Mouse (Mus musculus) megakaryocyte, embryonic 14.5 days (primary cell): ENCODE data around the gene Gripap1. TPM values are rescaled to one million over a fixed set of nuclear protein-coding genes. Genes with fewer than 3 reads are reported as not detected.
A peak's percentile ranks its signal among the peaks of the same experiment; 100 is the strongest.
"Not testable (repeated sequence)": the region's sequence is repeated elsewhere in the genome, so short reads cannot be mapped to it uniquely, and the experiment has no call there.

Experiments used
- H3K27me3 ChIP-seq: replicated peaks from 2 replicates; pipeline ENCODE3; 2012; ENCODE audit warnings: inconsistent platforms
- H3K36me3 ChIP-seq: replicated peaks from 2 replicates; pipeline ENCODE3; 2012; ENCODE audit warnings: low read length, inconsistent platforms, mixed read lengths
- H3K4me1 ChIP-seq: 2 replicates; pipeline ENCODE4 v1.6.1; 2012; ENCODE audit warnings: inconsistent platforms
- H3K4me3 ChIP-seq: replicated peaks from 2 replicates; pipeline ENCODE3; 2012; ENCODE audit warnings: moderate library complexity, mild to moderate bottlenecking, inconsistent platforms
- H3K9me3 ChIP-seq: 2 replicates; pipeline ENCODE4 v1.6.1; 2012; ENCODE audit warnings: inconsistent platforms
- FLI1 ChIP-seq: IDR thresholded peaks from 2 replicates; pipeline ENCODE4 v1.6.1; 2012; ENCODE audit warnings: low read length, inconsistent platforms, mixed read lengths
- GATA1 ChIP-seq: IDR thresholded peaks from 3 replicates; pipeline ENCODE4 v1.6.1; 2012; ENCODE audit warnings: mixed read lengths, low read length, inconsistent platforms, borderline replicate concordance
- polyA plus RNA-seq: library from polyadenylated mRNA; stranded (reverse); fragments of >175 nt; gene quantifications from 2 replicates; pipeline ENCODE4 v1.2.3, GENCODE M21; 2012; ENCODE audit warnings: low replicate concordance; ENCODE audit not compliant: insufficient read depth

Gripap1 gene
- polyA plus RNA-seq, 1 experiment: 16.3 TPM

DNA sequence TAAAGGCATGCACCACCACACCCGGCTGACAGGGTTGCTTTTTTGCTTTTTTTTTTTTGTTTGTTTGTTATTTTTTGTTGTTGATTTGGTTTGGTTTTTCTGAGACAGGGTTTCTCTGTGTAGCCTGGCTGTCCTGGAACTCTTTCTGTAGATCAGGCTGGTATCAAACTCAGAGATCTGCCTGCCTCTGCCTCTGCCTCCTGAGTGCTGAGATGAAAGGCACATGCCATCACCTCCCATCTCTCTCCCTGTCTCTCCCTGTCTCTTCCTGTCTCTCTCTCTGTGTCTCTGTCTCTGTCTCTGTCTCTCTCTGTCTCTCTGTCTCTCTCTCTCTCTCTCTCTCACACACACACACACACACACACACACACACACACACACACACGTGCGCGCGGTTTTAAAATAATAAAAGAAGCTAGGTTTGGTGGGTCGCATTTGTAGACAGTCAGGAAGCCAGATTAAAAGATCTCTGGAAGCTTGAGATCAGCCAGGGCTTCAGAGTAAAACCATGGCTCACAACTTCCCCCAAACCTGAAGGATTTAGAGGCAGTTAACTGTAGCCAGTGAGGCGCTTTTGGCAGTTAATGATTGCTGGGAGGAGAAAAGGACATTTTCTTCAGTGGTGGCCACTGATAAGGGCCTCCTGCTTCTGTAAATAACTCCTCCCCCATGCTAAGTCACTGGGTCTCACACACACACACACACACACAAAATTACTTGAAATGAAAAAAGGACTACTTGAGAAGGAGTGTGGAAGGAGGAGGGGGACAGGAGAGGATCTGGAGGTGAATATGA is 10.9 kb upstream of the Gripap1 start:
- H3K4me1 ChIP-seq: peaks cover 28% of the 10 kb centered on the region
- no peaks in the 10 kb centered on the region for H3K27me3 ChIP-seq
- H3K9me3 ChIP-seq: no peaks in the 10 kb centered on the region
- H3K4me3 ChIP-seq: peak overlapping the region; percentile 78
- TF ChIP-seq FLI1 (no peak), GATA1 (no peak; the same call in 2 of the 3 replicates)
- peaks cover 17% of the 10 kb centered on the region for H3K36me3 ChIP-seq

- TF ChIP-seq GATA1 (no peak), FLI1 (no peak)
- Histone ChIP-seq H3K4me1 (peaks cover 28% of the 10 kb centered on the region), H3K36me3 (peaks cover 11% of the 10 kb centered on the region), H3K4me3 (no peak overlapping the region), H3K27me3 (no peaks in the 10 kb centered on the region), H3K9me3 (no peaks in the 10 kb centered on the region)
Measured at GRCm38 (mm10) chrX:7779294-7779693, 10.3 kb upstream of the Gripap1 start.

DNA sequence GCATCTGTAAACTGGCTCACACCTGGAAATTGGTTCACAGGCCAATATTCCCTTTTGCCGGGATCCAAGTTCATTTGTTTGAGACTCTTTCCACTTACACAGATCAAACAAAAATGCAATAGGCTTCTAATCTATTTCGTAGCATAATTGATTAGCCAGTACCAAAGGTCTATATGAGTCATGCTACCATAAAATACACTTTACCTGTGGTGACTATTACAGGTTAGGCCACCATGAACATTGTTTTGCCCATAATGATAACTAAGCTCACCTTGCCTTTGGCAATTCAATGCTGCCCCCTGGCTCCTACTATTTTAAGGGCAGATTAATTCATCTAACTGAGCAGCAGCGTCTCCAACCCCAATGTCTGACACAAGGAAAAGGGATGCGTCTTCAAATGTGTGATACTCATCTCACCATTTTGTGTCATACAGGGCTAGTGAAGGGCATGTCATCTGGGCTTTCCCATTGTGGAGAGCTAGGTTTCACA is 6.9 kb upstream of the Gripap1 start:
- no peak overlapping the region for H3K4me3 ChIP-seq
- H3K9me3 ChIP-seq: no peaks in the 10 kb centered on the region
- TF ChIP-seq FLI1 (no peak), GATA1 (no peak)
- H3K4me1 ChIP-seq: peaks cover 16% of the 10 kb centered on the region
- H3K36me3 ChIP-seq: no peaks in the 10 kb centered on the region
- H3K27me3 ChIP-seq: no peaks in the 10 kb centered on the region

GRCm38 (mm10) chrX:7790309-7790708 is 744 bp downstream of the Gripap1 start:
- H3K9me3 ChIP-seq: no peaks in the 10 kb centered on the region
- peaks cover 36% of the 10 kb centered on the region for H3K36me3 ChIP-seq
- no peak for TF ChIP-seq FLI1
- TF ChIP-seq GATA1: no peak
- H3K4me3 ChIP-seq: peak overlapping the region; percentile 92
- no peaks in the 10 kb centered on the region for H3K27me3 ChIP-seq
- peaks cover 9% of the 10 kb centered on the region; the same call in 1 of the 2 replicates for H3K4me1 ChIP-seq

GRCm38 (mm10) chrX:7793361-7793760 is 3.8 kb downstream of the Gripap1 start:
- Histone ChIP-seq H3K36me3 (peaks cover 52% of the 10 kb centered on the region), H3K4me3 (no peak overlapping the region), H3K9me3 (no peaks in the 10 kb centered on the region)

GRCm38 (mm10) chrX:7795016-7795415 is 5.5 kb downstream of the Gripap1 start:
- no peaks in the 10 kb centered on the region for H3K27me3 ChIP-seq
- H3K4me1 ChIP-seq: peaks cover 9% of the 10 kb centered on the region; the same call in 1 of the 2 replicates
- H3K4me3 ChIP-seq: no peak overlapping the region
- no peaks in the 10 kb centered on the region for H3K9me3 ChIP-seq
- TF ChIP-seq FLI1 (no peak), GATA1 (no peak)
- peaks cover 68% of the 10 kb centered on the region for H3K36me3 ChIP-seq

More at GRCm38 (mm10) chrX:7793361-7793760, 3.8 kb downstream of the Gripap1 start:
- H3K27me3 ChIP-seq: no peaks in the 10 kb centered on the region
- no peak for TF ChIP-seq GATA1
- TF ChIP-seq FLI1: no peak
- peaks cover 9% of the 10 kb centered on the region; the same call in 1 of the 2 replicates for H3K4me1 ChIP-seq

DNA sequence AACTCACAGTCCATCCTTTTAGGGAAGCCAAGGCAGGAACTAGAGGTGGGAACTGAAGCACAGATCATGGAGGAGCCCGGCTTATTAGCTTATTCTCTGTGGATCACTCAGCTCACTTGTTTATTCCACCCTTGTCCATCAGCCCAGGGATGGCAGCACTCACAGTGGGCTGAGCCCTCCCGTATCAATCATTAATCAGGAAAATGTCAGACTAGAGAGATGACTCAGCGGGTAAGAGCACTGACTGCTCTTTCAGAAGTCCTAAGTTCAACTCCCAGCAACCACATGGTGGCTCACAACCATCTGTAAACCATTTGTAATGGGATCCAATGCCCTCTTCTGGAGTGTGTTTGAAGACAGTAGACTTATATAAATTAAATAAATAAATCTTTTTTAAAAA is 7.8 kb downstream of the Gripap1 start:
- no peak for TF ChIP-seq FLI1
- no peak for TF ChIP-seq GATA1
- Histone ChIP-seq H3K36me3 (peaks cover 82% of the 10 kb centered on the region), H3K4me3 (no peak overlapping the region), H3K4me1 (no peaks in the 10 kb centered on the region), H3K9me3 (no peaks in the 10 kb centered on the region), H3K27me3 (no peaks in the 10 kb centered on the region)

DNA sequence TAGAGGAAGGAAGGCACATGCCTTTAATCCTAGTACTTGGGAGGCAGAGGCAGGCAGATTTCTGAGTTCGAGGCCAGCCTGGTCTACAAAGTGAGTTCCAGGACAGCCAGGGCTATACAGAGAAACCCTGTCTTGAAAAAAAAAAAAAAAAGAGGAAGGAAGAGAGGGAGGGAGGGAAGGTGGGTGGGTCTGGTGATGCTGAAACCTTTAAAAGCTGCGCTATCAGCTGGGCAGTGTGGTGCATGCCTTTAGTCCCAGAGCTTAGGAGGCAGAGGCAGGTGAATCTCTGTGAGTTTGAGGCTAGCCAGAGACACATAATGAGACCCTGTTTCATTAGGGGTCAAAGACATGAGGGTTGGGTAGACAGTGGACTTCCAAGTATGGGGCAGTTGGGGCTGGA is 12.6 kb downstream of the Gripap1 start:
- H3K4me3 ChIP-seq, H3K4me1 ChIP-seq, H3K27me3 ChIP-seq, H3K9me3 ChIP-seq: not testable (repeated sequence)
- peaks cover 79% of the 10 kb centered on the region for H3K36me3 ChIP-seq

DNA sequence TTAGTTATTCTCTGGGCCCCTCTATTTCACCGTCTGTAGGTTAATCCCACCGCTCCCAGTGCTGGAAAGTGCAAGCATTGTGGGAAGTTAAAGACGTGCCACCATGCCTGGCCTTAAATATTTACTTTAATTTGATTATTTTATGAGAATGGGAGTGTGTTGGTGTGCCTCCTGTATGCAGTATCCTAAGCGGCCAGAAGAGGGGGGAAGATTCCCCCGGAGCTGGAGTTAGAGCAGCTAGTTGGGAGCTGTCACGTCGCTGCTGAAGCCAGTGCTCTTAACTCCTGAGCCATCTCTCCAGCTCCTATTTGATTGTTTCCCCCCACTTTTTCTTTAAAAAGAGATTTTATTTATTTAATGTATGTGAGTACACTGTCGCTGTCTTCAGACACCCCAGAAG is 25.5 kb downstream of the Gripap1 start:
- H3K36me3 ChIP-seq: peaks cover 89% of the 10 kb centered on the region
- H3K4me1 ChIP-seq, H3K4me3 ChIP-seq, H3K27me3 ChIP-seq, H3K9me3 ChIP-seq: not testable (repeated sequence)

DNA sequence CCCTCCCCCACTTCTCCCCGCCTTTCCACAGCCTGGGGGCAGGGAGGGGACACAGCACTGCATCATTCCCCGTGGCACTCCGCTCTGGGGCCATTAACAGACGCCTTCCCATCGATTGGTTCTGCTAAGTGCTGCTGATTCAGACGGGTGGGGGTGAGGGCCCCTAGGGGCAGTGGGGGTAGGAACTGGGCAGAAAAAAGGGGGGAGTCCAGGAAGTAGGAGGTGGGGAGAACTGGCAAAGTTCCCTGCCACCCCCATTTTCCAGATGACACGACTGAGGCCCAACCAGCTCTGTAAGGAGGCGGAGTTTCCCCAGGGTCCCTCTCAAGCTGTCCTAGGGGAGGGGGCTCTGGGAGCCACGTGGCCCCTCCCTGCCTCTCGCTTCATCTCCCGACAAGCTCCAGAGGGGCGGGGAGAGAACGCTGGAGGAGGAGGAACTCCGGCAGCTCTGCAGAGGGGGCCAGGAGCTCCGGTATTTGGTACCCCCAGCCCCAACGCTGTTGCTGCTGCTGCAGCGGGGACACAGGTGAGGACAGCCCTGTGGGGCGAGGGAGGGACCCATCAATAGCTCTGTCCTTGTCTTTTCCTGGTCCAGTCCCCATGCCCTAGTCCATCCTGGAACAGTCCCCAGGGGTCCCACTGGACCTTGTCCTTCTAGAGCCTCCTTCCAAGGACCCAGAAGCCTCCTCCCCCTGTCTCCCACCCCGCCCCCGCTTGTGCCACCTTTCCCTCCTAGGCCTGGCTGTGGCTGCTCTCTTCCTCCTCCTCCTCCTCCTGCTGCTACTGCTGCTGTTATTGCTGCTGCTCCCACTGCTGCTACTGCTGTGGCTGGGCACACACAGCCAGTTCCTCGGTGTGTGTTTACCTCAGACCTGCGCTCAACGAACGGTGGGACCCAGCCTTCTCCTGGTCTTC is 32.6 kb downstream of the Gripap1 start, which contains the start of gene Kcnd1:
TSS of gene Kcnd1 (plus strand) at position 425 of the 915 bp plus-strand sequence.
- no peak for TF ChIP-seq FLI1
- no peak for TF ChIP-seq GATA1
- H3K36me3 ChIP-seq: peaks cover 34% of the 10 kb centered on the region
- H3K27me3 ChIP-seq: no peaks in the 10 kb centered on the region
- H3K4me3 ChIP-seq: peak within 1 kb of the TSS; percentile 88
- H3K4me1 ChIP-seq: peaks cover 17% of the 10 kb centered on the region
- H3K9me3 ChIP-seq: peaks cover 7% of the 10 kb centered on the region; the same call in 1 of the 2 replicates
